Mouse (Mus musculus) megakaryocyte, embryonic 14.5 days (primary cell): ENCODE data around the gene Gm42957.

Experiments
- FLI1 ChIP-seq: IDR thresholded peaks from 2 replicates; pipeline ENCODE4 v1.6.1; 2012; ENCODE audit warnings: low read length, inconsistent platforms, mixed read lengths
- GATA1 ChIP-seq: IDR thresholded peaks from 3 replicates; pipeline ENCODE4 v1.6.1; 2012; ENCODE audit warnings: mixed read lengths, low read length, inconsistent platforms, borderline replicate concordance

GRCm38 (mm10) chr3:96600639-96601250 is 34.5 kb upstream of the Gm42957 start, which contains the start of gene Lix1l:
- TF ChIP-seq GATA1 (no peak), FLI1 (no peak)
